Mouse (Mus musculus) adrenal gland, adult 2 months (tissue): Measurements from ENCODE around the gene Syf2. TPM values are rescaled to one million over a fixed set of nuclear protein-coding genes. Genes with fewer than 3 reads are reported as not detected.
A peak's percentile ranks its signal among the peaks of the same experiment; 100 is the strongest.
"Not testable (repeated sequence)": the region's sequence is repeated elsewhere in the genome, so short reads cannot be mapped to it uniquely, and the experiment has no call there.

Experiments
- DNase-seq: peaks from one replicate; pipeline ENCODE4 v3.0.0; 2021
- long read RNA-seq: library from polyadenylated mRNA; stranded (forward); transcript quantifications from one replicate; pipeline ENCODE4 v2.0.0, GENCODE M21; 2021
- polyA plus RNA-seq: library from polyadenylated mRNA; depleted of rRNA; stranded (reverse); fragments of >200 nt; gene quantifications from 2 replicates; pipeline ENCODE4 v1.2.3, GENCODE M21; 2012; rRNA removed
- total RNA-seq, 2 experiments: library from RNA; stranded (reverse); gene quantifications; 2 replicates each; pipeline ENCODE4 v1.2.3; 2021

Gene Syf2
- total RNA-seq (10 to 100 TPM; 85.5 to 97.8 TPM), polyA plus RNA-seq (7.0 and 8.6 TPM in 2 replicates)
- long read RNA-seq, transcript Syf2-201 (7 exons, 1,369 nt): major isoform, 88 of 95 reads
- long read RNA-seq, partial matches to known transcripts: 1 of 95 reads
- long read RNA-seq, other reads (novel, unspliced or antisense): 6 of 95 reads

- peak; percentile 95 for DNase-seq
Measured at GRCm38 (mm10) chr4:134930684-134931481, at the start of gene Syf2. Syf2 (plus strand) TSS chr4:134930898.

- DNase-seq: peak; percentile 47
Measured at GRCm38 (mm10) chr4:134883266-134883665, 47.4 kb upstream of the Syf2 start.

GRCm38 (mm10) chr4:134883808-134884207, 46.9 kb upstream of the Syf2 start:
- DNase-seq: no peak

GRCm38 (mm10) chr4:134884364-134884763, 46.3 kb upstream of the Syf2 start:
- DNase-seq: no peak

GRCm38 (mm10) chr4:134892096-134892495, 38.6 kb upstream of the Syf2 start:
- DNase-seq: peak; percentile 73

GRCm38 (mm10) chr4:134897256-134897655, 33.4 kb upstream of the Syf2 start:
- DNase-seq: peak; percentile 91

- DNase-seq: no peak
Measured at GRCm38 (mm10) chr4:134901126-134901525, 29.6 kb upstream of the Syf2 start.

GRCm38 (mm10) chr4:134903046-134903445, 27.7 kb upstream of the Syf2 start:
- DNase-seq: peak; percentile 87

GRCm38 (mm10) chr4:134911406-134911805, 19.3 kb upstream of the Syf2 start:
- not testable (repeated sequence) for DNase-seq

GRCm38 (mm10) chr4:134913413-134913812, 17.3 kb upstream of the Syf2 start:
- peak; percentile 69 for DNase-seq

- DNase-seq: no peak
Measured at GRCm38 (mm10) chr4:134914122-134914863, 16.4 kb upstream of the Syf2 start.

- DNase-seq: peak; percentile 97
Measured at GRCm38 (mm10) chr4:134914864-134915209, 15.9 kb upstream of the Syf2 start, which contains the start of gene Tmem50a. Tmem50a (minus strand) TSS chr4:134915024.

- DNase-seq: peak; percentile 24
Measured at GRCm38 (mm10) chr4:134915223-134916050, 15.3 kb upstream of the Syf2 start.

- no peak for DNase-seq
Measured at GRCm38 (mm10) chr4:134917194-134917593, 13.5 kb upstream of the Syf2 start.

- peak; percentile 75 for DNase-seq
Measured at GRCm38 (mm10) chr4:134918381-134918780, 12.3 kb upstream of the Syf2 start.

GRCm38 (mm10) chr4:134919733-134920540, 10.8 kb upstream of the Syf2 start:
- DNase-seq: no peak

GRCm38 (mm10) chr4:134920631-134921030, 10.1 kb upstream of the Syf2 start:
- no peak for DNase-seq

GRCm38 (mm10) chr4:134921703-134922102, 9.0 kb upstream of the Syf2 start:
- DNase-seq: no peak

GRCm38 (mm10) chr4:134922111-134922924, 8.4 kb upstream of the Syf2 start:
- no peak for DNase-seq

- peak; percentile 87 for DNase-seq
Measured at GRCm38 (mm10) chr4:134922925-134923244, 7.8 kb upstream of the Syf2 start.
